Mouse (Mus musculus) stomach, postnatal 0 days (tissue): ENCODE data around the gene Lsm2.

Source experiments
- CTCF ChIP-seq: IDR thresholded peaks from 2 replicates; pipeline ENCODE4 v1.5.1; 2016; ENCODE audit warnings: antibody characterized with exemption, low read depth, mild to moderate bottlenecking, moderate library complexity
- EP300 ChIP-seq: optimal IDR thresholded peaks from 2 replicates; pipeline ENCODE3; 2016; ENCODE audit warnings: antibody characterized with exemption

DNA sequence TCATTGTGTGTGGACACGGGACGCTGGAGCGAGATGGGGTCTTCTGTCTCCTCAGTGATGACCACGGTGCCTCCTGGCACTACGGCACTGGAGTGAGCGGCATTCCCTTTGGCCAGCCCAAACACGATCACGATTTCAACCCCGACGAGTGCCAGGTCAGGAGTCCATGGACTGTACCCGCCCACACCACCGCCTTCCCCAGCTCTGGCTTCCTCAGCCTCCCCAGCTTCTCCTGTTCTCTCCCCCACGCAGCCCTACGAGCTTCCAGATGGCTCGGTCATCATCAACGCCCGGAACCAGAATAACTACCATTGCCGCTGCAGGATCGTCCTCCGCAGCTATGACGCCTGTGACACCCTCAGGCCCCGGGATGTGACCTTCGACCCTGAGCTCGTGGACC lies 47.6 kb upstream of the Lsm2 start:
- TF ChIP-seq CTCF (no peak), EP300 (no peak)
